Mouse (Mus musculus): ENCODE data around the gene Ccdc188.

Ccdc188 gene

GRCm38 (mm10) chr16:18234671-18235388 is 17.2 kb downstream of the Ccdc188 start, which contains the start of gene Zdhhc8:
Gene Zdhhc8, minus strand, starts transcription at chr16:18235136.
- in situ Hi-C loops (cut with MboI, MseI) = no loop called here

GRCm38 (mm10) chr16:18235389-18236065 is 17.8 kb downstream of the Ccdc188 start:
- in situ Hi-C loops (cut with MboI, MseI) = no loop called here

GRCm38 (mm10) chr16:18236676-18237501 is 19.2 kb downstream of the Ccdc188 start:
- in situ Hi-C loops (cut with MboI, MseI) = no loop called here

GRCm38 (mm10) chr16:18241581-18241980 is 23.9 kb downstream of the Ccdc188 start:
- in situ Hi-C loops (cut with MboI, MseI) = no loop called here

- in situ Hi-C loops (cut with MboI, MseI) = no loop called here
Measured at GRCm38 (mm10) chr16:18247521-18248399, 30.1 kb downstream of the Ccdc188 start.

GRCm38 (mm10) chr16:18248433-18249363 is 31.0 kb downstream of the Ccdc188 start, which contains the start of the genes Trmt2a and Ranbp1:
Gene Trmt2a, plus strand, starts transcription at chr16:18248679.
Gene Ranbp1, minus strand, starts transcription at chr16:18248732.
- in situ Hi-C loops (cut with MboI, MseI) = no loop called here

- in situ Hi-C loops (cut with MboI, MseI) = no loop called here
Measured at GRCm38 (mm10) chr16:18249364-18249967, 31.8 kb downstream of the Ccdc188 start.

GRCm38 (mm10) chr16:18250231-18250630 is 32.6 kb downstream of the Ccdc188 start:
- in situ Hi-C loops (cut with MboI, MseI) = loop anchor here in 1 of 2 experiments (5.0 kb wide), 1 partner anchor 562 kb away; the partner anchor contains the start of genes Cdc45 and Ufd1

- in situ Hi-C loops (cut with MboI, MseI) = loop anchor here in 1 of 2 experiments (5.0 kb wide), 1 partner anchor 561 kb away; the partner anchor contains the start of genes Cdc45 and Ufd1
Measured at GRCm38 (mm10) chr16:18250828-18251790, 33.4 kb downstream of the Ccdc188 start.

GRCm38 (mm10) chr16:18252736-18253135 is 35.1 kb downstream of the Ccdc188 start:
- in situ Hi-C loops (cut with MboI, MseI) = loop anchor here in 1 of 2 experiments (5.0 kb wide), 1 partner anchor 560 kb away; the partner anchor contains the start of genes Cdc45 and Ufd1

GRCm38 (mm10) chr16:18253866-18254265 is 36.2 kb downstream of the Ccdc188 start:
- in situ Hi-C loops (cut with MboI, MseI) = loop anchor here in 1 of 2 experiments (5.0 kb wide), 1 partner anchor 558 kb away; the partner anchor contains the start of genes Cdc45 and Ufd1

- in situ Hi-C loops (cut with MboI, MseI) = no loop called here
Measured at GRCm38 (mm10) chr16:18258221-18258620, 40.5 kb downstream of the Ccdc188 start, which contains the start of gene Gm49776. Gene Gm49776, minus strand, starts transcription at chr16:18258321.

- in situ Hi-C loops (cut with MboI, MseI) = no loop called here
Measured at GRCm38 (mm10) chr16:18265024-18265423, 47.3 kb downstream of the Ccdc188 start.

GRCm38 (mm10) chr16:18268182-18268581 is 50.5 kb downstream of the Ccdc188 start:
- in situ Hi-C loops (cut with MboI, MseI) = no loop called here
